Mouse (Mus musculus) heart, postnatal 0 days (tissue): Measurements from ENCODE around the gene Mrps6.

Experiments used
- CTCF ChIP-seq: IDR thresholded peaks from 2 replicates; pipeline ENCODE4 v1.5.1; 2016; ENCODE audit warnings: antibody characterized with exemption, control low read depth, low read depth
- EP300 ChIP-seq: IDR thresholded peaks from 2 replicates; pipeline ENCODE4 v1.6.1; 2016; ENCODE audit warnings: antibody characterized with exemption, low read depth

DNA sequence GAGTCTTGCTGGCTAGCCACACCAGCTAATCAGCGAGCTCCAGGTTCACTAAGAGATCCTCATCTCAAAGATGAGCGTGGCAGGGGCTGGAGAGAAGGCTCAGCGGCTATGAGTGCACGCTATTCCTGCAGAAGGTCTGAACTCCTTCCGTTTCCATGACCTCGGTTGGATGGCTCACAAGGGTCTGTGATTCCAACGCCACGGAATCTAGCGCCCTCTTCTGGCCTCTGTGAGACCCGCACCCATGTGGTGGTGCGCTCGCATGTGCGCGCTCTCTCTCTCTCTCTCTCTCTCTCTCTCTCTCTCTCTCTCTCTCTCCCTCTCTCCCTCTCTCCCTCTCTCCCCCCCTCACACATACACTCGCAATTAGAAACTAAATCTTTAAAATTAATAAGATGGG is 78.2 kb downstream of the Mrps6 start:
- no peak for TF ChIP-seq CTCF
- TF ChIP-seq EP300 = no peak
